Mouse (Mus musculus): ENCODE measurements at regions not wholly inside any gene's neighbourhood (a gene's known extent, or its start where the extent isn't known, plus 50 kb on each side); places are given as distances from the start of the nearest gene placed in this dataset.

DNA sequence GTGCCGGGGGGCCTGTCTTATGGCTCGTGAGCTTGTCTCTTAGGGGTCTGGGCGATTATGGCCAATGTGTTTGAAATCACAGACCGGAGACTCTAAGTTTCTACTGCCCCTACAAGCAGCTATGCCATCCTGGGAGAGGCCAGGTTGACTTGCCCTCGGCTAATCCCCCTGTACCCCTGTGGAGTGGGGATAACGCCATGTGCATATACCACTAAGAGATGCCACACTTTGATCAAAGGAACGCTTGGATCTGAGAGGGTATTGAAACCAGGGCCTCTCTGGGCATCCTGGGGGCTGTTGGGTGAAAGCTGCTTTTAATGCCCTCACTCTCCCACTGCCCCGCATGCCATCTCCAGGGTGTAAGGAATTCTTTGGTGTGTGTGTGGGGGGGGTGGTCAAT, 88.2 kb upstream of the Stx16 start:
- in situ Hi-C loops (cut with MboI; ENCODE audit: low pct_ligation_motif_present, low pct_unique_long_range_greater_than_20kb, low sequenced_read_pairs) = no loop called here

GRCm38 (mm10) chr2:173988641-173989336, 87.3 kb upstream of the Stx16 start:
- H3K79me2 ChIP-seq (replicated peaks; ENCODE audit: control insufficient read depth, extremely low read depth, insufficient read depth, poor library complexity, severe bottlenecking) = no peaks in the 10 kb centered on the region
- H3K9ac ChIP-seq (ENCODE audit: insufficient read depth, low read depth) = no peak overlapping the region
- peaks cover 0 to 3% of the 10 kb centered on the region in 2 experiments; a peak in 1 of 4 replicates for H3K4me1 ChIP-seq (ENCODE audit: control insufficient read depth in 1 of 2, insufficient read depth in 2 of 2)
- no peaks in the 10 kb centered on the region for H3K36me3 ChIP-seq (replicated peaks in 1 of 2; ENCODE audit: control insufficient read depth in 1 of 2, insufficient read depth in 1 of 2, low read length in 1 of 2)
- TF ChIP-seq MAX (IDR thresholded peaks at IDR 0.05; ENCODE audit: low read length) = no peak
- no peak for TF ChIP-seq IRF4 (IDR thresholded peaks at IDR 0.05; ENCODE audit: low read depth, low read length)
- TF ChIP-seq MYC (IDR thresholded peaks at IDR 0.05; ENCODE audit: low read depth, low read length) = no peak
- TF ChIP-seq ELF1 (IDR thresholded peaks at IDR 0.05; ENCODE audit: low read depth, low read length) = no peak
- TF ChIP-seq JUN (IDR thresholded peaks at IDR 0.05; ENCODE audit: insufficient read depth, low read depth, low read length) = no peak
- TF ChIP-seq BHLHE40 (IDR thresholded peaks at IDR 0.05; ENCODE audit: low read depth, low read length) = no peak
- no peak for TF ChIP-seq SIN3A (IDR thresholded peaks at IDR 0.05; ENCODE audit: low read length)
- TF ChIP-seq JUND (conservative IDR thresholded peaks at IDR 0.05; ENCODE audit: low read depth, low read length) = no peak
- TF ChIP-seq CTCF (conservative IDR thresholded peaks at IDR 0.05 in 1 of 2, IDR thresholded peaks at IDR 0.05 in 1 of 2; ENCODE audit: low read depth in 2 of 2, low read length in 2 of 2) = no peak
- no peak for TF ChIP-seq RCOR1 (conservative IDR thresholded peaks at IDR 0.05; ENCODE audit: low read depth, low read length)
- H3K4me2 ChIP-seq (ENCODE audit: insufficient read depth, low read depth, poor library complexity, severe bottlenecking) = no peak overlapping the region
- in situ Hi-C loops (cut with MboI; ENCODE audit: low pct_ligation_motif_present, low pct_unique_long_range_greater_than_20kb, low sequenced_read_pairs) (no loop called here), dilution Hi-C loops (cut with MboI; ENCODE audit: extremely low pct_ligation_motif_present, extremely low pct_unique_long_range_greater_than_20kb, low sequenced_read_pairs) (no loop called here)
- H3K9me3 ChIP-seq (replicated peaks; ENCODE audit: low read length) = peaks cover 8% of the 10 kb centered on the region
- peaks cover 74% of the 10 kb centered on the region for H3K27me3 ChIP-seq (replicated peaks)
- H3K27ac ChIP-seq (ENCODE audit: insufficient read depth, low read depth) = no peak overlapping the region
- H3K4me3 ChIP-seq (replicated peaks in 1 of 3; ENCODE audit: low read depth in 2 of 3, low read length in 2 of 3, poor library complexity in 1 of 3) = no peak overlapping the region
- DNase-seq (ENCODE audit: extremely low read depth) = no peak

More for the DNA sequence above, 88.2 kb upstream of the Stx16 start:
- Histone ChIP-seq H3K36me3 (replicated peaks in 1 of 2; ENCODE audit: control insufficient read depth in 1 of 2, insufficient read depth in 1 of 2, low read length in 1 of 2) (no peaks in the 10 kb centered on the region), H3K4me1 (ENCODE audit: control insufficient read depth in 1 of 2, insufficient read depth in 2 of 2) (peaks cover 0 to 3% of the 10 kb centered on the region in 2 experiments; a peak in 1 of 4 replicates), H3K4me3 (replicated peaks in 1 of 3; ENCODE audit: low read depth in 2 of 3, low read length in 2 of 3, poor library complexity in 1 of 3) (no peak overlapping the region), H3K9me3 (replicated peaks; ENCODE audit: low read length) (peaks cover 8% of the 10 kb centered on the region), H3K27me3 (replicated peaks) (peaks cover 66% of the 10 kb centered on the region), H3K27ac (ENCODE audit: insufficient read depth, low read depth) (no peak overlapping the region), H3K79me2 (replicated peaks; ENCODE audit: control insufficient read depth, extremely low read depth, insufficient read depth, poor library complexity, severe bottlenecking) (no peaks in the 10 kb centered on the region), H3K9ac (ENCODE audit: insufficient read depth, low read depth) (no peak overlapping the region), H3K4me2 (ENCODE audit: insufficient read depth, low read depth, poor library complexity, severe bottlenecking) (no peak overlapping the region)
- dilution Hi-C loops (cut with MboI; ENCODE audit: extremely low pct_ligation_motif_present, extremely low pct_unique_long_range_greater_than_20kb, low sequenced_read_pairs) = no loop called here
- DNase-seq (ENCODE audit: extremely low read depth) = no peak
- TF ChIP-seq IRF4 (IDR thresholded peaks at IDR 0.05; ENCODE audit: low read depth, low read length) (no peak), ZKSCAN1 (IDR thresholded peaks at IDR 0.05; ENCODE audit: borderline replicate concordance, low read depth, low read length) (no peak), ZNF384 (IDR thresholded peaks at IDR 0.05; ENCODE audit: low read depth, low read length) (no peak), E2F4 (IDR thresholded peaks at IDR 0.05; ENCODE audit: insufficient replicate concordance, low read depth, low read length) (no peak), UBTF (IDR thresholded peaks at IDR 0.05; ENCODE audit: low read depth, low read length) (no peak), MAFK (IDR thresholded peaks at IDR 0.05; ENCODE audit: insufficient replicate concordance, low read length) (no peak), CTCF (conservative IDR thresholded peaks at IDR 0.05 in 1 of 2, IDR thresholded peaks at IDR 0.05 in 1 of 2; ENCODE audit: low read depth in 2 of 2, low read length in 2 of 2) (no peak), MAZ (IDR thresholded peaks at IDR 0.05; ENCODE audit: low read depth, low read length) (no peak), POLR2AphosphoS2 (IDR thresholded peaks at IDR 0.05; ENCODE audit: low read depth, low read length) (no peak), SMC3 (IDR thresholded peaks at IDR 0.05; ENCODE audit: low read depth, low read length) (no peak), NELFE (IDR thresholded peaks at IDR 0.05; ENCODE audit: low read depth, low read length) (no peak), TCF12 (IDR thresholded peaks at IDR 0.05; ENCODE audit: low read depth, low read length) (no peak), ELF1 (IDR thresholded peaks at IDR 0.05; ENCODE audit: low read depth, low read length) (no peak), ZMIZ1 (IDR thresholded peaks at IDR 0.05; ENCODE audit: low read depth, low read length) (no peak), ZC3H11A (IDR thresholded peaks at IDR 0.05; ENCODE audit: low read depth, low read length) (no peak), KAT2A (IDR thresholded peaks at IDR 0.05; ENCODE audit: insufficient replicate concordance, low read length) (no peak)

All from CH12.LX (cell line).